Mouse (Mus musculus): ENCODE data around the gene Rtn1.

Rtn1 gene

DNA sequence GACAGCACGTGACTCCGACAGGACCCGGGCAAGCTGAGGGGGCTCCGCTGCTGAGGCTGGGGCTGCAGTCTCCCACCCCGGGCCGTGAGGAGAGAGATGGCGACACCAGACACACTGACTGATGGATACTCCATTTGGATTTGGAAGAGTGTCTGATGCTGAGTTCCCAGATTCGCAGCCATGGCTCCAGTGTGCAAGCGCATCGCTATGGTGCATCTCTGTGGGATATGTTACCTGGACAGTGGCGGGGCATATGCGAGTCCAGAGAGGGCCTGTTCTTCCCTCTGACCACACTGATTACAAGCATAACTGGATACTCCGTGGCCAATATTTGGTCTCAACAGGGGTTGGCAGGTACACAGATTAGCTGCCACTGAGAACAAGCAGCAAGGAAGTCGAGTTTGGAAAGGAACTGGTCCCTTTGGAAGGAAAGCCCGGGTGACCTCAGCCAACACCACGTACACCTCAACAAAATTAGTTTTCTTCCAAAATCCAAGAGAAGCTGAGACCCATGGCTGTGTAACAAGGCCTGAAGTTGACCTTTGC lies 185.2 kb downstream of the Rtn1 start:
- peak; percentile 50 to 51 for DNase-seq

DNA sequence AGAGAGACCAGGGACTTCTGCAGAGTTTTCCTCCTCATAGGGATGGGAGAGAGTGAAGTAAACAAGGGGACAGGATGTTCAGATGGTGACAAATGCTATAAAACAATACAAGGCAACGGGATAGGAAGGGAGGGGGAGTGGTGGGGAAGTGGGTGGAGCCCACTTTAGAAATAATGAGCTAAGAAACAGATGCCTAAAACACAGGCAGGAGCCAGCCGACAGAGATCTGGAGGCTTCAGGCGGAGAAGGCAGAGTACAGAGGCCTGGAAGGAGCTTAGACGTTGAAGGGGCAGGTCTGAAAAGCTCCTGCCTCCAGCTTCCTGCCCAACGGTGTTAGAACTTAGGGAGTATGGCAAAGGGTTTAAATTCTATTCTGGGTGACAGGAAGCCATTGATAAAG lies 195.3 kb downstream of the Rtn1 start:
- DNase-seq: no peak

DNA sequence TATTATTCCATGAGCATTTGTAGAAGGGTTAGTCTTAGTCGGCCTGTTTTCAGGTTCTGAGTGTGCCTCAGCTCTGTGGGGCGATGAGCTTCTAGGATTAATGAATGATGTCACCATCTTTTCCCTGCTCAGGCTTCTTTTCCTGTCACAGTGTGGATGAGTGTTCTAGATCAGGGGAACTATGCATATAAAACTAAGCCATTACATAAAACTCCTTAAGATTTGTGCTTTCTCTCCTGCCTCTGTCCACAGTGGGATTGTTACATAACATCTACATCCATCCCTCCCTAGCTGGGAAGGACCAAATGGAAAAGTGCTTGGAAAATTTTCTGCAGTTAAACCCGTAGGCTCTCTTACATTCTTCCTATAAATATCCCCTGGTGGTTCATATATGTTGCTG lies 208.0 kb downstream of the Rtn1 start:
- no peak for DNase-seq

DNA sequence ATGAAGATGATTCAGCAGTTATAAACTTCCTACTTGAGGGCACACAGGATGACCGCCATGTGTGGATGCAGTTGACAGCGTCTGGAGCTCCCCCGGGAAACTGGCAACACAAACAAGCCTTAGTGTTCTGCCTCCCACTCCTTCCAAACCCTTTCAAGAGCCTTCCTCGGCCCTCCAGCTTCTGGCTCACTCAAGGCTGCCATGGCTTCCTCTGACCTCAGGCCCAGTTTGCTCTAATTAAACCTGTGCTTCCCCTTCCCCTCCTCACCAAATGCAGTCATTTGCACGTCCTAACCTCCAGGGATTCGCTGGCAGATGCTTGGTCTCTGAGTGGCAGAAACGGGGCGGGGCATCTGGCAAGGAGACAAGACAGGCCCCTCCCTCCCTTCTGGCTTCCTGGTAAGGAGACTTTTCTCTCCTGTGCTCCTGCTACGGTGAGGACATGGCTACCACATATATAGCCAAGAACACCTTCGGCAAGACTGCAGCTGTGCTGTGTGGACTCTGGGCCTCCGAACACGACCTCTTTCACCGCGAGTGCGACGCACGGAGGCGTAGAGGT lies 210.8 kb downstream of the Rtn1 start:
- DNase-seq: peak; percentile 32 to 37

DNA sequence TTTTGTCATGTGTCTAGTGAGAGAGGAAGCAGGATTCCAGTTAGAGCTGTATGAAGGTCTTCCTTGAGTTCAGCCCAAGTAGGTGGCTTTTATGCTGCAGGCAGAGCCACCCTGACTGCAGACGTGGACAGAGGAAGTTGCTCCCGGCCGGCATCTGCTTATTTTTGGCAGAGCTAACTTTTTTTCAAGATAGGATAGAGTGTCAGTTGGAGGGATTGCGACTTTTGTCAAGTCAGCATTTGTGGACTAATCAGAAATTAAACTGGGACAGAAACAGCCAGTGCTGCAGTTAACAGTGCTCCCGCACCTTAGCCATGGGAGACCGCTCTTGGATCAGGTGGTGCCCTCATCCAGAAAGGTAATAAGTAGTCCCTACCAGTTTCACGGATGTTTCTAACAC lies 211.4 kb downstream of the Rtn1 start:
- no peak for DNase-seq

GRCm38 (mm10) chr12:72184929-72185328 lies 223.9 kb downstream of the Rtn1 start, which contains the start of gene Ccdc175:
Ccdc175 (minus strand) TSS chr12:72185029.
- no peak for DNase-seq

GRCm38 (mm10) chr12:72179561-72179960 lies 229.3 kb downstream of the Rtn1 start:
- DNase-seq: no peak

DNA sequence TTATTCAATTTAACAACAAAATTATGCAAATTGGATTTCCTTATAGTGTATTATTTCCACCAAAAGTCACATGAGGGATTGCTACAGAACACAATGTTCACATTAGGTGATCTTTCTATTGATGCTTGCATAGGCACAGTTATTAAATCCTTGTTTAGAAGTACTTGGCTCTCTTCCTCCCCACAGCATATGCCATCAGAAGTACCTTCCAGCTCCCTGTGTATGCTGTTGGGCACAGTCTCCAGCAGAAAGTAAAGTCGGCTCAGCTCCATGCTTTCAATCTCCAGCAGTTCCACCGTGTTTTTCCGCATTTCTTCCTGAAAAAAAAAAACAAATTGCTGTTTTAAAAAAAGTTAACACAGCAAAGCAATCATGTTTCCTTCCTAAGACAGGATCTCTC lies 230.5 kb downstream of the Rtn1 start:
- DNase-seq: peak; percentile 39 to 58

Data from cerebellum, adult 18-20 months (tissue).